Mouse (Mus musculus) cortical plate, adult 2 months (tissue): Measurements from ENCODE around the gene H2-Q1.
"Not testable (repeated sequence)": the region's sequence is repeated elsewhere in the genome, so short reads cannot be mapped to it uniquely, and the experiment has no call there.

ENCODE experiments used
- CTCF ChIP-seq: fragments of 200-500 bp; IDR thresholded peaks from 2 replicates; pipeline ENCODE4 v1.5.1; 2011; ENCODE audit warnings: mild to moderate bottlenecking, control low read depth, low read length; ENCODE audit not compliant: insufficient read depth; ENCODE audit errors: extremely low read depth
- POLR2A ChIP-seq: fragments of 200-500 bp; IDR thresholded peaks from 2 replicates; pipeline ENCODE4 v1.6.1; 2011; ENCODE audit warnings: mild to moderate bottlenecking, low read length, control low read depth; ENCODE audit not compliant: insufficient read depth; ENCODE audit errors: extremely low read depth

DNA sequence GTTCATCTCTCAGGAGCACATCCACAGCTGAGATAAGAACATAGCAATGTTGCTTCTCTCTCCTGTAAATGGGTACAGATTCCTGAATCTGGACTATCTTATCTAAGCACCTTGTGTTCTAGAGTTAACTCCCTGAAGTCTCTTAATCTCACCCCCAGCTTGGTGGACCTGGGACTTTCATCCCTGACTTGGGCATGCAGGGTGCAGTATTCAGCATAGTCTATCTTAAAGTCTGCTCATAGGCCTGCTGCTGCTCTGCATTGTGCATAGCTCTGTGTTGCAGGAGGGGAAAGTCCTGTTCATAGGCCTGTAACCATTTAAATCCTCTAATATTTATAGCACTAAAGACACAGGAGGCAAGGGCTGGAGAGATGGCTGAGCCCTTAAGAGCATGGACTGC lies 5.8 kb downstream of the H2-Q1 start:
- not testable (repeated sequence) for TF ChIP-seq CTCF, POLR2A
